Mouse (Mus musculus) intestine, postnatal 0 days (tissue): ENCODE results near the gene Tcf7l1. TPM values are rescaled to one million over a fixed set of nuclear protein-coding genes. Genes with fewer than 3 reads are reported as not detected.

ENCODE experiments used
- ATAC-seq: fragments of 200-750 bp; cut with Nextera tagmentation; 2 replicates; pipeline ENCODE4 v1.8.0; 2017; ENCODE audit warnings: mild to moderate bottlenecking, moderate TSS enrichment, moderate library complexity
- H3K27ac ChIP-seq: fragments of 300-500 bp; sonication (generic); 2 replicates; pipeline ENCODE4 v1.5.1; 2014; ENCODE audit warnings: mild to moderate bottlenecking, low read depth, low read length, moderate library complexity
- H3K27me3 ChIP-seq: fragments of 300-500 bp; sonication (generic); replicated peaks from 2 replicates; pipeline ENCODE4 v1.6.1; 2014; ENCODE audit warnings: low read length, mixed read lengths; ENCODE audit not compliant: control insufficient read depth, insufficient read depth
- H3K36me3 ChIP-seq: fragments of 300-500 bp; sonication (generic); 2 replicates; pipeline ENCODE4 v1.6.1; 2014; ENCODE audit warnings: mild to moderate bottlenecking, moderate library complexity; ENCODE audit not compliant: control insufficient read depth, insufficient read depth
- H3K4me1 ChIP-seq: fragments of 300-500 bp; sonication (generic); replicated peaks from 2 replicates; pipeline ENCODE4 v1.6.1; 2014; ENCODE audit warnings: antibody characterized with exemption, low read length, mixed read lengths; ENCODE audit not compliant: control insufficient read depth, insufficient read depth
- H3K4me2 ChIP-seq: fragments of 300-500 bp; sonication (generic); replicated peaks from 2 replicates; pipeline ENCODE4 v1.6.1; 2014; ENCODE audit warnings: low read depth, mild to moderate bottlenecking, moderate library complexity
- H3K4me3 ChIP-seq: fragments of 300-500 bp; sonication (generic); 2 replicates; pipeline ENCODE4 v1.5.1; 2014; ENCODE audit warnings: low read depth, low read length
- H3K9ac ChIP-seq: fragments of 300-500 bp; sonication (generic); 2 replicates; pipeline ENCODE4 v1.6.1; 2014; ENCODE audit warnings: mild to moderate bottlenecking, low read depth, low read length
- H3K9me3 ChIP-seq: fragments of 300-500 bp; sonication (generic); 2 replicates; pipeline ENCODE4 v1.6.1; 2016; ENCODE audit warnings: mixed run types; ENCODE audit not compliant: control insufficient read depth
- CTCF ChIP-seq: sonication (generic); IDR thresholded peaks from 2 replicates; pipeline ENCODE4 v1.5.1; 2016; ENCODE audit warnings: low read depth, mild to moderate bottlenecking, control low read depth, antibody characterized with exemption, moderate library complexity
- WGBS: fragments of 180-500 bp; shearing (Covaris S2); extraction: QIAGEN DNeasy Blood & Tissue Kit; methylation state at CpG from one replicate; pipeline ENCODE4 v1.1.7; 2014; 5-methylcytosine and 5-hydroxymethylcytosine counted together
- polyA plus RNA-seq: library from polyadenylated mRNA; unstranded; fragments of >200 nt; fragmentation: Nextera tagmentation; extraction: Ambion mirVana; gene quantifications from 2 replicates; pipeline ENCODE4 v1.2.1, GENCODE M21; 2015

Gene Tcf7l1
- polyA plus RNA-seq, 1 experiment from 2014 or later: 6.8 TPM

GRCm38 (mm10) chr6:72590111-72590510 is 198.9 kb downstream of the Tcf7l1 start:
- Histone ChIP-seq H3K9ac (no peak overlapping the region), H3K4me3 (no peak overlapping the region), H3K9me3 (no peaks in the 10 kb centered on the region), H3K27me3 (no peaks in the 10 kb centered on the region), H3K27ac (peak overlapping the region; percentile 50; the same call in 1 of the 2 replicates), H3K36me3 (peaks cover 9% of the 10 kb centered on the region; the same call in 1 of the 2 replicates), H3K4me2 (no peak overlapping the region), H3K4me1 (no peaks in the 10 kb centered on the region)
- TF ChIP-seq CTCF: no peak
- ATAC-seq: peak; percentile 73

GRCm38 (mm10) chr6:72588307-72588706 is 200.7 kb downstream of the Tcf7l1 start:
- TF ChIP-seq CTCF: no peak
- no peak overlapping the region for H3K4me2 ChIP-seq
- H3K9me3 ChIP-seq: no peaks in the 10 kb centered on the region
- no peak overlapping the region for H3K9ac ChIP-seq
- H3K27me3 ChIP-seq: no peaks in the 10 kb centered on the region
- no peak overlapping the region for H3K27ac ChIP-seq
- no peak for ATAC-seq
- no peaks in the 10 kb centered on the region for H3K4me1 ChIP-seq
- H3K4me3 ChIP-seq: no peak overlapping the region
- H3K36me3 ChIP-seq: peaks cover 5% of the 10 kb centered on the region; the same call in 1 of the 2 replicates

- H3K4me3 ChIP-seq: no peak overlapping the region
- H3K4me2 ChIP-seq: no peak overlapping the region
- no peak for TF ChIP-seq CTCF
- no peaks in the 10 kb centered on the region for H3K27me3 ChIP-seq
- no peaks in the 10 kb centered on the region for H3K9me3 ChIP-seq
- no peak overlapping the region for H3K27ac ChIP-seq
- H3K4me1 ChIP-seq: no peaks in the 10 kb centered on the region
- ATAC-seq: no peak
- no peak overlapping the region for H3K9ac ChIP-seq
- H3K36me3 ChIP-seq: peaks cover 5% of the 10 kb centered on the region; the same call in 1 of the 2 replicates
- 64% methylated on average over 3 of the region's 3 CpGs for WGBS
Measured at GRCm38 (mm10) chr6:72586701-72587100, 202.4 kb downstream of the Tcf7l1 start.

- no peak for TF ChIP-seq CTCF
- WGBS: 48% methylated on average over 11 of the region's 11 CpGs
- peak; percentile 89 for ATAC-seq
- peak overlapping the region; percentile 52; the same call in 1 of the 2 replicates for H3K27ac ChIP-seq
- no peak overlapping the region for H3K4me3 ChIP-seq
- H3K27me3 ChIP-seq: no peaks in the 10 kb centered on the region
- peaks cover 16% of the 10 kb centered on the region; the same call in 1 of the 2 replicates for H3K36me3 ChIP-seq
- no peaks in the 10 kb centered on the region for H3K9me3 ChIP-seq
- H3K9ac ChIP-seq: no peak overlapping the region
- no peak overlapping the region for H3K4me2 ChIP-seq
- no peaks in the 10 kb centered on the region for H3K4me1 ChIP-seq
Measured at GRCm38 (mm10) chr6:72584154-72584553, 204.9 kb downstream of the Tcf7l1 start.

- no peaks in the 10 kb centered on the region for H3K4me1 ChIP-seq
- H3K9me3 ChIP-seq: no peaks in the 10 kb centered on the region
- TF ChIP-seq CTCF: no peak
- H3K27me3 ChIP-seq: no peaks in the 10 kb centered on the region
- no peak overlapping the region for H3K4me2 ChIP-seq
- H3K4me3 ChIP-seq: no peak overlapping the region
- peaks cover 23% of the 10 kb centered on the region; the same call in 1 of the 2 replicates for H3K36me3 ChIP-seq
- no peak overlapping the region for H3K9ac ChIP-seq
- 87% methylated on average over 4 of the region's 4 CpGs for WGBS
- H3K27ac ChIP-seq: peak overlapping the region; percentile 52
- ATAC-seq: no peak
Measured at GRCm38 (mm10) chr6:72583211-72583839, 205.7 kb downstream of the Tcf7l1 start.

- Histone ChIP-seq H3K4me3 (no peak overlapping the region), H3K4me1 (no peaks in the 10 kb centered on the region), H3K4me2 (no peak overlapping the region), H3K36me3 (peaks cover 30% of the 10 kb centered on the region; the same call in 1 of the 2 replicates), H3K27ac (no peak overlapping the region), H3K9ac (no peak overlapping the region), H3K27me3 (no peaks in the 10 kb centered on the region), H3K9me3 (no peaks in the 10 kb centered on the region)
- TF ChIP-seq CTCF: no peak
- no peak for ATAC-seq
- 76% methylated on average over 11 of the region's 11 CpGs for WGBS
Measured at GRCm38 (mm10) chr6:72581625-72582382, 207.2 kb downstream of the Tcf7l1 start.

Other genes starting within 250 kb of the Tcf7l1 start
- 25.2 and 28.5 TPM in 2 replicates for gene Capg, start 244.9 kb downstream of the Tcf7l1 start, polyA plus RNA-seq
- 11.1 and 11.7 TPM in 2 replicates for gene Elmod3, start 190.8 kb downstream of the Tcf7l1 start, polyA plus RNA-seq
- 24.6 and 26.4 TPM in 2 replicates for gene Retsat, start 190.8 kb downstream of the Tcf7l1 start, polyA plus RNA-seq
- gene Tgoln1, start 172.3 kb downstream of the Tcf7l1 start, polyA plus RNA-seq: 133 and 136 TPM in 2 replicates
- gene Kcmf1, start 110.7 kb upstream of the Tcf7l1 start, polyA plus RNA-seq: 43.4 and 45.2 TPM in 2 replicates
- gene Tmsb10, start 169.5 kb upstream of the Tcf7l1 start, polyA plus RNA-seq: 3,149 and 3,323 TPM in 2 replicates